Mouse (Mus musculus) midbrain, embryonic 15.5 days (tissue): ENCODE results near the gene Angptl6. TPM values are rescaled to one million over a fixed set of nuclear protein-coding genes. Genes with fewer than 3 reads are reported as not detected.
"Not testable (repeated sequence)": the region's sequence is repeated elsewhere in the genome, so short reads cannot be mapped to it uniquely, and the experiment has no call there.

Source experiments
- ATAC-seq: fragments of 200-750 bp; cut with Nextera tagmentation; replicated peaks from 2 replicates; pipeline ENCODE4 v1.8.0; 2017; ENCODE audit warnings: moderate TSS enrichment
- H3K27ac ChIP-seq: fragments of 300-500 bp; sonication (generic); 2 replicates; pipeline ENCODE4 v1.5.1; 2015; ENCODE audit warnings: mild to moderate bottlenecking, inconsistent platforms
- H3K27me3 ChIP-seq: fragments of 300-500 bp; sonication (generic); replicated peaks from 2 replicates; pipeline ENCODE4 v1.6.1; 2015; ENCODE audit warnings: inconsistent platforms
- H3K36me3 ChIP-seq: fragments of 300-500 bp; sonication (generic); replicated peaks from 2 replicates; pipeline ENCODE4 v1.6.1; 2015; ENCODE audit warnings: inconsistent platforms
- H3K4me1 ChIP-seq: fragments of 300-500 bp; sonication (generic); 2 replicates; pipeline ENCODE4 v1.6.1; 2015; ENCODE audit warnings: inconsistent platforms
- H3K4me2 ChIP-seq: fragments of 300-500 bp; sonication (generic); 2 replicates; pipeline ENCODE4 v1.6.1; 2015; ENCODE audit warnings: inconsistent platforms, mild to moderate bottlenecking, moderate library complexity
- H3K4me3 ChIP-seq: fragments of 300-500 bp; sonication (generic); 2 replicates; pipeline ENCODE4 v1.5.1; 2015; ENCODE audit warnings: mild to moderate bottlenecking, inconsistent platforms
- H3K9ac ChIP-seq: fragments of 300-500 bp; sonication (generic); 2 replicates; pipeline ENCODE4 v1.6.1; 2015; ENCODE audit warnings: mild to moderate bottlenecking, inconsistent platforms
- H3K9me3 ChIP-seq: fragments of 300-500 bp; sonication (generic); 2 replicates; pipeline ENCODE4 v1.6.1; 2016; ENCODE audit warnings: inconsistent platforms
- WGBS: fragments of 180-500 bp; shearing (Covaris S2); methylation state at CpG from one replicate; pipeline ENCODE4 v1.1.7; 2015; ENCODE audit warnings: mixed read lengths; 5-methylcytosine and 5-hydroxymethylcytosine counted together
- polyA plus RNA-seq: library from polyadenylated mRNA; unstranded; fragments of >200 nt; fragmentation: Nextera tagmentation; extraction: Ambion mirVana; gene quantifications from 2 replicates; pipeline ENCODE4 v1.2.1, GENCODE M21; 2015

The Angptl6 gene
- polyA plus RNA-seq, 1 experiment from 2014 or later = 15.3 TPM

DNA sequence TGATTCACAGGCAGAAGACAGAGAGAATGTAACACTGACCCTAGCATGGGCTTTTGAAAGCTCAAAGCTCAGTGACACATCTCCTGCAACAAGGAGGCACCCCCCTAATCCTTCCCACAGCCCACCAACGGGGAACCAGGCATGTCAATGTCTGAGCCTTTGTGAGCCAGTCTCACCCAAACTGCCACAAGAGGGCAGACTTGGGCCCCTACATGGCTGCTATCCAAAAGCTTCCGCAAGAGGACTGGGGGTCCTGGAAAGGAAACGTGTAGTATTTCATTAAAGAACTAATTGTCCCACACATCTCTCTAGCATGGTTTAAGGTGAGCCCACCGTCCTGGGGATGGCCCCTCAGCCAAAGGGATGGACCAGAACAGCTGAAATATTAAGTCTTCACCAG is 17.7 kb downstream of the Angptl6 start:
- H3K4me2 ChIP-seq = no peak overlapping the region
- no peaks in the 10 kb centered on the region for H3K4me1 ChIP-seq
- H3K9ac ChIP-seq = no peak overlapping the region
- H3K27me3 ChIP-seq = peaks cover 9% of the 10 kb centered on the region; the same call in 1 of the 2 replicates
- H3K27ac ChIP-seq = no peak overlapping the region
- no peaks in the 10 kb centered on the region for H3K9me3 ChIP-seq
- H3K4me3 ChIP-seq = no peak overlapping the region
- no peaks in the 10 kb centered on the region for H3K36me3 ChIP-seq
- ATAC-seq = no peak
- WGBS = 11% methylated on average over 4 of the region's 4 CpGs

DNA sequence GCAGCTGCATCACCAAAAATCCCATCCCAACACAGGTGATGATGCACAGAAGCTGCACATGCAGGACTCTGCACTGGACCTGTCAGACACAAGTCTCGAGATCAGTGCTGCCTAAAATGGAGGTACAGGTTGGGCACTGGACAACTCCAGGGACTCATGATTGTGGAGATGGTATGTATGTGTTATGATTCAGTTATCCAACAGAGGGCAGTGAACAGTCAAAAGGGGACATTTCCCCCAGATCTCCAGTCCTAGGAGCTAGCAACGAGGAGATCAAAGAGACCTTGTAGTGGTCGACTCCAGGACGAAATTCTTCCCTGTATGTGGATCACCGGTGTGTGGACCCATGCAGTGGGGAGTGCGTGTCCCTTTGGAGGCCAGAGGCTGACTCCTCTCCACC is 19.6 kb downstream of the Angptl6 start:
- Histone ChIP-seq H3K9ac (no peak overlapping the region), H3K27ac (no peak overlapping the region), H3K4me1 (no peaks in the 10 kb centered on the region), H3K27me3 (peaks cover 6% of the 10 kb centered on the region; the same call in 1 of the 2 replicates), H3K9me3 (no peaks in the 10 kb centered on the region), H3K4me3 (no peak overlapping the region), H3K4me2 (no peak overlapping the region), H3K36me3 (no peaks in the 10 kb centered on the region)
- 50% methylated on average over 6 of the region's 6 CpGs for WGBS
- ATAC-seq = no peak

DNA sequence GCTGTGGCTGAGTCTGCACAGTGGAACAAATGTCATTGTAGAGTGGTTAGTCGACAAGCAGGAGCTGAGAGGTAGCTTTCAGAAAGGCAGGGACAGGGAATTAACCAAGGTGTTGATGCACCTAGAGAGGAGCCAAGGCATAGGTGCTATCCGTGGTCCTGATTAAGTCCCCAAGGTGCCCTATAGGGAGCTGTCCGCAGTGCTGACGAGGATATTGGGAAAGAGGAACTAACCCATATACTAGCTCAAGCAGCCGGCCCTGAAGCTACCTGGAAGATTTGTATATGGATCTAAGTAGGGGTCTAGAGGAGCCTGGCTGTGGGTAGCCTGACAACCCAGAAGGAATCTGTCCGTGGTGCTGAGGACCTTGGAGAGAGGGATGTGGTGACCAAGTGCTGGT is 22.4 kb downstream of the Angptl6 start:
- ATAC-seq = no peak
- Histone ChIP-seq H3K27me3 (peaks cover 6% of the 10 kb centered on the region; the same call in 1 of the 2 replicates), H3K4me1 (no peaks in the 10 kb centered on the region), H3K4me3 (no peak overlapping the region), H3K9me3 (no peaks in the 10 kb centered on the region), H3K36me3 (no peaks in the 10 kb centered on the region), H3K9ac (no peak overlapping the region), H3K4me2 (no peak overlapping the region), H3K27ac (no peak overlapping the region)
- WGBS = 13% methylated on average over 6 of the region's 6 CpGs

DNA sequence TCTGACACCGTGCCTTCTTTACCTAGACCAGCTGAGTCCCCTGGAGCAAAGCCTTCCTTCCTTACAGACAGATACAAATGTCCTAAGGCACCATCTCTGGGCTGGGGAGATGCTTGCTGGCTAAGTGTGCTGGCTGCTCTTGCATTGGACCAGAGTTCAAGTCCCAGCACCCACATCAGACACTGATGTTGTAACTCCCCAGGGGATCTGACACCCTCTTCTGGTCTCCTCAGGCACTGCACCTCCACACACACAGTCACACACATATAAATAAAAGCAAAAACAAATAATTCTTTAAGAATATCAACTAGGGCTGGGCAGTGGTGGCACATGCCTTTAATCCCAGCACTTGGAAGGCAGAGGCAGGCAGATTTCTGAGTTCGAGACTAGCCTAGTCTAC is 29.3 kb downstream of the Angptl6 start:
- H3K27ac ChIP-seq = no peak overlapping the region
- H3K36me3 ChIP-seq = no peaks in the 10 kb centered on the region
- no peak overlapping the region for H3K4me2 ChIP-seq
- no peak for ATAC-seq
- no peaks in the 10 kb centered on the region for H3K9me3 ChIP-seq
- WGBS = 86% methylated on average over 2 of the region's 2 CpGs
- H3K9ac ChIP-seq = no peak overlapping the region
- no peaks in the 10 kb centered on the region for H3K27me3 ChIP-seq
- H3K4me3 ChIP-seq = no peak overlapping the region
- H3K4me1 ChIP-seq = no peaks in the 10 kb centered on the region

DNA sequence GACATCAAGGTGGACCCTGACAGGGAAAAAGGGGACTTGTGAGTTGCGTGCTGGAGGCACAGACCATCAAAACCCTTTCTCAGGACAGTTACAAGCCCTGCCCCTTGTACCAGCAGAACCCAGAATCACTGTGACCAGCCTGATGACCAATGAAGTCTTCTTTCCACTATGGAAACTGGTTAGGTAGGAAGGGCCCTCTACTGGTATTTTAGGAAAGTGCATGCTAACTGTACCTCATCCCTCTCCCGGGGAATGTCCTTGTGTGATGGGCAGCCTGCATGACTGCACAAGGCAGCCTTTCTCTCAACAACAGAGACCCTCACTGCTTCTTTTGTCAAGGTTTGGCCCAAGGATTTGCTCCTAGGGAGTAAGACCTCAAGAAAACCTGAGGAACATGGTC is 36.9 kb downstream of the Angptl6 start:
- Histone ChIP-seq H3K4me3 (no peak overlapping the region), H3K27me3 (0 out of 2 replicates have a peak, but pooled peaks cover 3% of the 10 kb centered on the region), H3K4me1 (no peaks in the 10 kb centered on the region), H3K9ac (no peak overlapping the region), H3K27ac (no peak overlapping the region), H3K4me2 (no peak overlapping the region), H3K9me3 (no peaks in the 10 kb centered on the region), H3K36me3 (no peaks in the 10 kb centered on the region)
- WGBS = 28% methylated on average over 2 of the region's 2 CpGs
- ATAC-seq = no peak

DNA sequence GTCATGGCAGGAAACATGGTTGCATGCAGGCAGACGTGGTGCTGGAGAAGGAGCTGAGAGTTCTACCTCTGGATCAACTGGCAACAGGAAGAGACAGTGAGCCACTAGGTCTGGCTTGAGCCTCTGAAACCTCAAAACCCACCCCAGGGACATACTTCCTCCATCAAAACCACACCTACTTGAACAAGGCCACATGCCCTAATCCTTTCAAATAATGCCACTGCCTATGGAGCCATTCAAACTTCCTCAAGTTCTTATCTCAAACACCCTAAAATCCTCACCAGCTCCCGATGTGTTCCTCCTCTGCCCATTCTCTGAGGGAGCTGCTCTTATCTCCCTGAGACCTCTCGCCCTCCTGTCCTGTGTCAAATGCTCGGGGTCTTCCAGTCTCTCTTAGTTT is 37.3 kb downstream of the Angptl6 start:
- WGBS = 70% methylated on average over 4 of the region's 4 CpGs
- Histone ChIP-seq H3K9me3 (no peaks in the 10 kb centered on the region), H3K9ac (no peak overlapping the region), H3K4me2 (no peak overlapping the region), H3K27ac (no peak overlapping the region), H3K4me1 (no peaks in the 10 kb centered on the region), H3K36me3 (no peaks in the 10 kb centered on the region), H3K27me3 (0 out of 2 replicates have a peak, but pooled peaks cover 3% of the 10 kb centered on the region), H3K4me3 (no peak overlapping the region)
- ATAC-seq = no peak

DNA sequence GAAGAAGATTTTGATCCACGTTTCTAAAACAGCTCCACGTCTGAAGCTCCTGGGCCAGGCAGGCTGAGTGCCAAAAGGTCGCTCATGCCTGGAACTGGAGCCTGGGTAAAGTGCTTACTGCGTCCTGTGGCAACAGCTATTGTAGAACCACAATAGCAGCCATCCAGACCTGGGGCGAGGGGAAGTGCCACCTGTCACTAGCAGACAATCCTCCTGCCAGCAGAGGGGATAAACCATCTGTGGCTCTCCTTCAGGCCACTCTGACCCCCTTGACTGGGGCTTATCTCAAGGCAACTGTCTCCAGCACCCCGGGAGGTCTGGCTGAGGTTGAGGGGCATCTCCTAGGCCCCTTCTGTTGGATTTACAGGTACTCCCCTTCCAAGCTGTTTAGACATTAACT is 40.6 kb downstream of the Angptl6 start:
- H3K36me3 ChIP-seq = no peaks in the 10 kb centered on the region
- H3K4me3 ChIP-seq = no peak overlapping the region
- no peaks in the 10 kb centered on the region for H3K9me3 ChIP-seq
- no peak for ATAC-seq
- H3K4me2 ChIP-seq = no peak overlapping the region
- H3K4me1 ChIP-seq = no peaks in the 10 kb centered on the region
- H3K27ac ChIP-seq = no peak overlapping the region
- no peak overlapping the region for H3K9ac ChIP-seq
- 0 out of 2 replicates have a peak, but pooled peaks cover 3% of the 10 kb centered on the region for H3K27me3 ChIP-seq
- WGBS = 32% methylated on average over 6 of the region's 6 CpGs

DNA sequence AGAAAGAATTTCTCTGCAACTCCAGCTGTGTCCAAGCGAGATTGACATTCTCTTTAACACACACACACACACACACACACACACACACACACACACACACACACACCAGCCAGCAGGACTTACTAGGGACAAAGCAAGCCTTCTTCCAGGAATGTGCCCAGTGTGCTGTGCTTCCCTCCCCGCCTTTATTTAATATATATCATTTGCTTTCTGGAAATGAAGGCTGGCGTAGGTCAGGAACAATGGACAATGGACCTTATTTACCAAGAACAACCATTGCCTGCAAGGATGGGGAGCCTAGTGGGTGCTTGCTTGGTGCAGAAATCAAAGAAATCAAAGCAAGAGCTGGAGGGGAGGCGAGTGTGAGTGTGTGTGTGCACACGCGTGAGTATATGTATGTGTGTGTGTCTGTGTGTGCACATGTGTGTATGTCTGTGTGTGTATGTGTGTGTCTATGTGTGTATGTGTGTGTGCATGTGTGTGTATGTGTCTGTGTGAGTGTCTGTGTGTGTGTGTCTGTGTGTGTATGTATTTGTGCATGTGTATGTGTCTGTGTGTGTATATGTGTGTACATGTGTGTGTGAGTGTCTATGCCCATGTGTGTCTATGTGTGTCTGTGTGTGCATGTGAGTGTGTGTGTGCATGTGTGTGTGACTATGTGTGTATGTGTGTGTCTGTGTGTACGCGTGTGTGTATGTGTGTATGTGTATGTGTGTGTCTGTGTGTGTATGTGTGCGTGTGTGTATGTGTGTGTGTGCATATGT is 42.2 kb downstream of the Angptl6 start:
- Histone ChIP-seq H3K27ac (no peak overlapping the region), H3K4me1 (no peaks in the 10 kb centered on the region), H3K36me3 (no peaks in the 10 kb centered on the region), H3K27me3 (no peaks in the 10 kb centered on the region), H3K4me2 (no peak overlapping the region), H3K9me3 (no peaks in the 10 kb centered on the region), H3K9ac (no peak overlapping the region), H3K4me3 (no peak overlapping the region)
- WGBS = 84% methylated on average over 9 of the region's 9 CpGs
- ATAC-seq = no peak

DNA sequence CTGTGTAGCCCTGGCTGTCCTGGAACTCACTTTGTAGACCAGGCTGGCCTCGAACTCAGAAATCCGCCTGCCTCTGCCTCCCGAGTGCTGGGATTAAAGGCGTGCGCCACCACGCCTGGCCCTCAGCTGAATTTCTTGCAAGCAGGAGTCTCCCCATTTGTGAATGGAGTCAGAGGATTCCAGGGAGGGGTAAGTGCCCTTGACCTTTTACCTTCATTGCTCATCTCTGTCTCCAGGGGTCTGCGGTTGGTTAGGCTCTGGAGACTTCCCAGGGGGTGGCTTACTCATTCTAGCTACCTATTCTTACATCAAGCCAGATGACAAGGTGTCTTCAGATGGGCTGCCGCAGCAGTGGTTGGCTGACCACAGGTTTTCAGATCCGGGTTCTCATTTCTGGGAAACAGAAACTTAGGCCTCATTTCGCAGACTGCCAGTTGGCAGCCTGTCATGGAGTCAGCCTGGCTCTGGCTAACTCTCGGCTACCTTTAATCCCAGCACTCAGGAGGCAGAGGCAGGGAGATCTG is 44.0 kb downstream of the Angptl6 start:
- H3K27ac ChIP-seq, H3K4me3 ChIP-seq, H3K4me2 ChIP-seq, H3K9ac ChIP-seq, H3K9me3 ChIP-seq, H3K36me3 ChIP-seq, H3K4me1 ChIP-seq, ATAC-seq, H3K27me3 ChIP-seq: not testable (repeated sequence)
- 86% methylated on average over 11 of the region's 11 CpGs for WGBS

DNA sequence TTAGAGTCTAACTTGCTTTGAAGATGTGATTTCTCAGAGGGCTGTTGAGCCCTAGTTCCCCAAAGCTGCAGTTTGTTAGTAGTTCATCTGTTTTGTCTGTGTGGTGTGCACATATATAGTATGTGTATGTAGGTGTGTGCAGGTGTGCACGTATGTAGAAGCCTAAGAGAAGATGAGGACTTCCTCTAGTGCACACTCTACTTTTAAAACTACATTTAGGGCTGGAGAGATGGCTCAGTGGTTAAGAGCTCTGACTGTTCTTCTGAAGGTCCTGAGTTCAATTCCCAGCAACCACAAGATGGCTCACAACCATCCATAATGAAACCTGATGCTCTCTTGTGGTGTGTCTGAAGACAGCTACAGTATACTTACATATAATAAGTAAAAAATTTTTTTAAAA is 44.6 kb downstream of the Angptl6 start:
- Histone ChIP-seq H3K9ac (no peak overlapping the region), H3K27ac (no peak overlapping the region), H3K4me1 (peaks cover 8% of the 10 kb centered on the region; the same call in 1 of the 2 replicates), H3K27me3 (no peaks in the 10 kb centered on the region), H3K4me3 (no peak overlapping the region), H3K9me3 (no peaks in the 10 kb centered on the region), H3K4me2 (no peak overlapping the region), H3K36me3 (no peaks in the 10 kb centered on the region)
- WGBS = 75% methylated on average over 1 of the region's 1 CpGs
- ATAC-seq = no peak

DNA sequence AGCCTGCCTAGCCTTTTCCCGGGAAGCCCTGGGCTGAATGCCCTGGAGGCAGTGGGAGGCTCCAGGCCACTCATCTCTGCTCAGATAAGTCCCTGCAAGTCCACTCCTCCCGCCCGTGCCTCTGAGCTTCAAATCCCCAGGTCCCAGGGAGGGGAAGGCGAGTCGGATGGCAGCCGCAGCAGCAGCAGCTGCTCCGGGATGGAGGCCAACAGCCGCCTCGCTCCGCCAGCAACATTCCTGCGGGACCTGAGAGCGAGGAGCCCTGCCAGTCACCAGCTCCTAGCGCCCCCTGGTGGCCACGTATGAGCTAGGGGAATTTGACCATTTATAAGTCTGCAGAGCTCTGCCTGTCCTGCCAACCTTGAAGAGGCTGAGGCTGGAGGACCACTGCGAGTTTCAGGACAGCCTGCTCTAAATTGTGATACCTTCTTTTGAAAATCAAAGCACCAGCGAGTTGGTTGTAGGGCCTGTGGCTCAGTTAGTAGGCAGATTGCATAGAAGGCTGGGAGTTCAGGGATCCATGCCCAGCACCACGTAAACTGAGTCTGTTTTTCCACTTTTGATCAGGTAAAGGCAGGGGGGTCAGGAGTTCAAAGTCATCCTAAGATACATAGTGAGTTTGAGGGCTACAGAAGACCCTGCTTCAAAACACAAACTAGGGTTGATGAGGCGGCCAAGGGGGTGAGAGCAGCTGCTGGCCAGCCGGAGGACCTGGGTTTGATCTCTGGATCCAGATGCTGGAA is 48.5 kb downstream of the Angptl6 start:
- Histone ChIP-seq H3K27me3 (no peaks in the 10 kb centered on the region), H3K27ac (0 out of 2 replicates have a peak overlapping the region, but pooled peaks have one; percentile 21), H3K36me3 (no peaks in the 10 kb centered on the region), H3K4me3 (peak overlapping the region; percentile 17; the same call in 1 of the 2 replicates), H3K4me2 (peak overlapping the region; percentile 45), H3K9me3 (no peaks in the 10 kb centered on the region), H3K4me1 (peaks cover 8% of the 10 kb centered on the region; the same call in 1 of the 2 replicates), H3K9ac (peak overlapping the region; percentile 37)
- ATAC-seq = peak; percentile 93
- WGBS = 16% methylated on average over 19 of the region's 19 CpGs

DNA sequence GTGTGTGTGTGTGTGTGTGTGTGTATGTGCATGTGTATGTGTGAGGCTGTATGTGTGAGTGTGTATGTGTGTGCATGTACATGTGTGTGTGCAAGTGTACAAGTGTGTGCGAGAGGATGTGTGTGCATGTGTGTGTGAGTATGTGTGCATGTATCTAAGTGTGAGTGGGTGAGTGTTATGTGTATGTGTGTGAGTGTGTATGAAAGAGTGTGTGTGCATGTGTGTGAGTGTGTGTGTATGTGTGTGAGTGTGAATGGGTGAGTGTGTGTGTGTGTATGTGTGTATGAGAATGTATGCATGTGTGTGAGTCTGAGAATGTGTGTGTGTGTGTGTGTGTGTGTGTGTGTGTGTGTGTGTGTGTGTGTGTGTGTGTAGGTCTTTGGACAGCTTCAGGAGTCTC is 51.4 kb downstream of the Angptl6 start:
- H3K27me3 ChIP-seq = no peaks in the 10 kb centered on the region
- no peak overlapping the region for H3K27ac ChIP-seq
- peaks cover 8% of the 10 kb centered on the region; the same call in 1 of the 2 replicates for H3K4me1 ChIP-seq
- H3K36me3 ChIP-seq = no peaks in the 10 kb centered on the region
- no peak overlapping the region for H3K4me2 ChIP-seq
- no peaks in the 10 kb centered on the region for H3K9me3 ChIP-seq
- no peak overlapping the region for H3K4me3 ChIP-seq
- WGBS = 96% methylated on average over 1 of the region's 1 CpGs
- no peak for ATAC-seq
- no peak overlapping the region for H3K9ac ChIP-seq
